Mouse (Mus musculus) heart, adult 2 months (tissue): ENCODE measurements around the gene Tent5c. TPM values are rescaled to one million over a fixed set of nuclear protein-coding genes. Genes with fewer than 3 reads are reported as not detected.

Source experiments
- DNase-seq, 2 experiments: peaks; one replicate each; pipeline ENCODE4 v3.0.0; 2021
- H3K27ac ChIP-seq: fragments of 200-600 bp; 2 replicates; pipeline ENCODE4 v1.8.1; 2022
- H3K27me3 ChIP-seq: fragments of 200-500 bp; 2 replicates; pipeline ENCODE4 v1.6.1; 2012; ENCODE audit warnings: mild to moderate bottlenecking, low read length, inconsistent platforms, mixed read lengths; ENCODE audit not compliant: control insufficient read depth, insufficient read depth
- H3K36me3 ChIP-seq: fragments of 200-500 bp; 2 replicates; pipeline ENCODE4 v1.6.1; 2012; ENCODE audit warnings: low read length, inconsistent platforms; ENCODE audit not compliant: control insufficient read depth, insufficient read depth
- H3K4me1 ChIP-seq: fragments of 200-500 bp; 2 replicates; pipeline ENCODE4 v1.6.1; 2011; ENCODE audit warnings: low read length; ENCODE audit not compliant: control insufficient read depth, insufficient read depth
- H3K4me3 ChIP-seq: fragments of 200-600 bp; 2 replicates; pipeline ENCODE4 v1.8.1; 2022
- H3K79me2 ChIP-seq: fragments of 200-500 bp; replicated peaks from 2 replicates; pipeline ENCODE4 v1.6.1; 2012; ENCODE audit warnings: mild to moderate bottlenecking, inconsistent platforms, low read length, moderate library complexity, mixed read lengths; ENCODE audit not compliant: control insufficient read depth, insufficient read depth
- H3K9ac ChIP-seq: fragments of 200-500 bp; 2 replicates; pipeline ENCODE4 v1.6.1; 2012; ENCODE audit warnings: low read depth, mild to moderate bottlenecking, control low read depth, inconsistent platforms, low read length, mixed read lengths
- CTCF ChIP-seq: fragments of 200-600 bp; IDR thresholded peaks from 2 replicates; pipeline ENCODE4 v1.8.1; 2022; ENCODE audit warnings: antibody characterized with exemption, mild to moderate bottlenecking, moderate library complexity
- EP300 ChIP-seq: fragments of 200-500 bp; IDR thresholded peaks from 2 replicates; pipeline ENCODE4 v1.6.1; 2011; ENCODE audit warnings: low read depth, low read length, control low read depth; ENCODE audit not compliant: insufficient read depth
- POLR2A ChIP-seq: fragments of 200-500 bp; IDR thresholded peaks from 2 replicates; pipeline ENCODE4 v1.6.1; 2011; ENCODE audit warnings: mild to moderate bottlenecking, low read depth, low read length, control low read depth; ENCODE audit not compliant: insufficient read depth
- WGBS: fragments of 180-500 bp; shearing (Covaris S2); methylation state at CpG from one replicate; pipeline ENCODE4 v1.1.7; 2018; 5-methylcytosine and 5-hydroxymethylcytosine counted together
- intact Hi-C: fragments of 180-260 bp; cut with DNase I; formaldehyde crosslinking; loops from one replicate; pipeline ENCODE4 v1.15.1; 2025
- polyA plus RNA-seq: library from polyadenylated mRNA; depleted of rRNA; stranded (reverse); fragments of >200 nt; gene quantifications from 2 replicates; pipeline ENCODE4 v1.2.3, GENCODE M21; 2012
- total RNA-seq, 2 experiments: library from RNA; stranded (reverse); gene quantifications; 2 replicates each; pipeline ENCODE4 v1.2.3; 2021

Gene Tent5c
- total and polyA plus RNA-seq, 3 experiments, result 14.9 to 96.7 (median 20.8) TPM

DNA sequence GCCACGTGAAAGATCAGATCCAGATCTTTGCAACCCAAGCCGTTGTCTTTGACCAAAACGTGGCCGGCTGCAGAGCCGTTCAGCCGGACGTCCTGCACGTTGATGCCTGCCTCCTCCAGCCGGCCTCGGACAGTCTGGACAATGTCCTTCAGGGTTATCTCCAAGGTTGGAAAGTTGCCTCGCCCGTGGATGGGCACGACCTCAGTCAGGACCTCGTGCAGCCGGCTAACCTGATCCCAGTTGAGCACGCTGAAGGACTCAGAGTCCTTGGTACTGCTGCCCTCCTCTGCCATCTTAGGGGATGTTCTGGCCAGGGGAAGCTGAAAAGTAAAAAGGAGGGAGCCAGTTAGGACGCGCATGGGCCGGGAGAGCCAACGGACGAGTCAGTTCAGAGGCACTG, 16.0 kb downstream of the Tent5c start:
- H3K36me3 ChIP-seq, result no peaks in the 10 kb centered on the region
- H3K4me3 ChIP-seq, result no peak overlapping the region
- H3K9ac ChIP-seq, result no peak overlapping the region
- no peak for DNase-seq
- no peak for TF ChIP-seq POLR2A
- TF ChIP-seq EP300, result no peak
- TF ChIP-seq CTCF, result no peak
- H3K79me2 ChIP-seq, result no peaks in the 10 kb centered on the region
- no peaks in the 10 kb centered on the region for H3K27me3 ChIP-seq
- no peak overlapping the region for H3K27ac ChIP-seq
- intact Hi-C loops, result no loop called here
- WGBS, result 60% methylated on average over 21 of the region's 21 CpGs
- H3K4me1 ChIP-seq, result no peaks in the 10 kb centered on the region

DNA sequence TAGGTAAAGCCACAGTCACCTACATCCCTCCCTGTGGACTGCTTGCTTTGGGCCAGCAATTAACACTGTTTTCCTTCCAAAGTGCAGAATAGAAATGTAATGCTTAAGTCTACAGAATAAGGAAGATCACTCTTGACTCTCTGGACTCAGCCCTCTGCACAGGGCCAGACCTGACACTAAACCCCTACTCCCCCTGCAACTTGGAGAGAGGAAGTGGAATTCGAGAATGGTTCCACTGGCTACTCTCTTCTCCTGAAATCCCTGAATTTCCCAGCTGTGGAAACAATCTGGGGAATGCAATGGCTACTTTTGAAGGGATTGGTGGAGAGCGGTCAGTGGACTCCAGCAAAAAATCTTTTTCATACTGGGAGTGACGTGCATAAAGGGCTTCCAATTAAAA, 18.2 kb downstream of the Tent5c start:
- Histone ChIP-seq H3K27me3 (no peaks in the 10 kb centered on the region), H3K9ac (no peak overlapping the region), H3K4me3 (no peak overlapping the region), H3K27ac (no peak overlapping the region), H3K79me2 (no peaks in the 10 kb centered on the region), H3K36me3 (no peaks in the 10 kb centered on the region), H3K4me1 (no peaks in the 10 kb centered on the region)
- DNase-seq, result no peak
- TF ChIP-seq POLR2A, result no peak
- TF ChIP-seq CTCF, result no peak
- TF ChIP-seq EP300, result no peak
- intact Hi-C loops, result no loop called here
- 74% methylated on average over 3 of the region's 3 CpGs for WGBS

DNA sequence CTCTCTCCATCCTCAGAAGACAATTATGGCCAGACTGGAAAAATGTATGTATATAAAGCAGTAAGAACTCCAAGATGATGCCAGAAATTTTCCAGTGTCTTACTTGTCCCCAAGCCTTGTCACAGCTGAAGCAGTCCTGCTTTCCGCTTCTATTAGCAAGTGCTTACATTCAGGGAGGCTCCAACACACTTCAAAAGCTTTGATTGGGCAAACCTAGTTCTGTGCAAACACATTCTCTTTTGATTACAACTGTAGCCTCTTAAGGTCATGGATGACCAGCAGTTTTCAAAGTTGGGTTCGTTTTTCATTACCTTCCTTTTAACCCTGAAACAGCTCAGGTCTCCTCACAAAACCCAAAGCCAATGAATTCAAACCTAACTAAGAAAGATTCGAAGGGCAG, 19.0 kb downstream of the Tent5c start:
- 80% methylated on average over 3 of the region's 3 CpGs for WGBS
- no peaks in the 10 kb centered on the region for H3K27me3 ChIP-seq
- no peak for DNase-seq
- H3K27ac ChIP-seq, result no peak overlapping the region
- intact Hi-C loops, result no loop called here
- H3K4me1 ChIP-seq, result no peaks in the 10 kb centered on the region
- no peaks in the 10 kb centered on the region for H3K79me2 ChIP-seq
- H3K4me3 ChIP-seq, result no peak overlapping the region
- H3K36me3 ChIP-seq, result no peaks in the 10 kb centered on the region
- no peak overlapping the region for H3K9ac ChIP-seq
- no peak for TF ChIP-seq POLR2A
- TF ChIP-seq EP300, result no peak
- TF ChIP-seq CTCF, result no peak

DNA sequence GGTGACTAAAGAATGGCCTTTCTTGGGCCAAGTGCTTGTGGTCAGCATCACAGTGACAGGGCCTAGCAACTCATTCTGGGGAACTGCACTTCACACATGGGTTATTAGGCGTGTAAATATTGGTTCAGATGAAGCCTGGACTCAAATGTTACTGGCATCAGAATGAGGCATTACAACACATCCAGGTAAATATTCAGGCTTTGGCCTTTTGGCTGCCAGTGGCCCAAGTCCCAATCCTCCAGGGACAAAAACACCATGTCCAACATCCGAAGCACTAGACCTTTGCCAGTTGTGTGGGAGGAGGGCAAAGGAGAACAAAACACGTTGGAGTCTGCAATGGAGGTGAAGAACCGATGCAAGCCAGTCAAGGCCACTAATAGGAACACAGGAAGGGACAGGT, 22.6 kb downstream of the Tent5c start:
- H3K27me3 ChIP-seq, result no peaks in the 10 kb centered on the region
- H3K4me3 ChIP-seq, result no peak overlapping the region
- no peak for DNase-seq
- H3K4me1 ChIP-seq, result no peaks in the 10 kb centered on the region
- no peaks in the 10 kb centered on the region for H3K36me3 ChIP-seq
- H3K27ac ChIP-seq, result no peak overlapping the region
- intact Hi-C loops, result no loop called here
- TF ChIP-seq POLR2A (no peak), CTCF (no peak), EP300 (no peak)
- H3K79me2 ChIP-seq, result no peaks in the 10 kb centered on the region
- 71% methylated on average over 4 of the region's 4 CpGs for WGBS
- no peak overlapping the region for H3K9ac ChIP-seq

DNA sequence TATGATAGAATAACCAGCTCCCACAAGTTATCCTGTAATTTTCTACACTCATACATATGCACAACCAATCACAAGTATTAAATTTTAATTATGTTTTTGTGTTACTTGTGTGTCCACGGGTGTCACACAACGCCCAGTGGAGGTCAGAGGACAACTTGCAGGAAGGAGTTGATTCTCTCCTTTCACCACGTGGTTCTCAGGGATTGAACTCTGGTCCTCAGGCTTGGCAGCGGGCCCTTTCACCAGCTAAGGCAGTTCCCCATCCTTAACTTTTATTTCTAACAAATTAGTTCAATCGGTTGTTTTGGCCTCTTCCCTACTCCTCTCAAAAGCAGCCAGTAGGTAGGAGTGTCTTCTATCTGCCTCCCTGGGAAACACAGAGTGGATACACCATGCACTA, 24.5 kb downstream of the Tent5c start:
- intact Hi-C loops, result no loop called here
- no peaks in the 10 kb centered on the region for H3K36me3 ChIP-seq
- WGBS, result 88% methylated on average over 5 of the region's 5 CpGs

DNA sequence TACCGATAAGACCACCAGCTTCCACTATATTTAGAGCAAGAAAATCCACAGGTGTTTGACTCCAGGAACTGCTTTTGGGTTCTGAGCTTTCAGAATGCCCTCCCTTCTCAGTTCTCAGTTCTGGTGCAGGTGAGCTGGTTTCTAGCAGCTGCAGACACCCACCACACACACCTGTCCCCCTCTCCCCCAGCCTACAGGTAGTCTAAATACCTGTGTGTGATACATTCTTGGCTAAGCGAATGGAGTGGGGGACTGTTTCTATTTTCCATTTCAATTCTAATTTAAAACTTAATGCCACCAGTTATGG, 25.2 kb downstream of the Tent5c start:
- no peak overlapping the region for H3K4me3 ChIP-seq
- H3K79me2 ChIP-seq, result no peaks in the 10 kb centered on the region
- 56% methylated on average over 2 of the region's 2 CpGs for WGBS
- H3K9ac ChIP-seq, result no peak overlapping the region
- intact Hi-C loops, result no loop called here
- H3K27me3 ChIP-seq, result no peaks in the 10 kb centered on the region
- no peak for DNase-seq
- H3K27ac ChIP-seq, result no peak overlapping the region
- H3K36me3 ChIP-seq, result no peaks in the 10 kb centered on the region
- no peaks in the 10 kb centered on the region for H3K4me1 ChIP-seq
- TF ChIP-seq EP300 (no peak), POLR2A (no peak), CTCF (no peak)

More for the DNA sequence above, 24.5 kb downstream of the Tent5c start:
- no peaks in the 10 kb centered on the region for H3K4me1 ChIP-seq
- H3K27ac ChIP-seq, result no peak overlapping the region
- no peak for DNase-seq
- no peak overlapping the region for H3K9ac ChIP-seq
- no peaks in the 10 kb centered on the region for H3K79me2 ChIP-seq
- TF ChIP-seq EP300 (no peak), CTCF (no peak), POLR2A (no peak)
- no peaks in the 10 kb centered on the region for H3K27me3 ChIP-seq
- H3K4me3 ChIP-seq, result no peak overlapping the region
